Mouse (Mus musculus) liver, embryonic 11.5 days (tissue): Measurements from ENCODE around the gene Frmd4a. TPM values are rescaled to one million over a fixed set of nuclear protein-coding genes. Genes with fewer than 3 reads are reported as not detected.

Source experiments
- ATAC-seq: fragments of 200-750 bp; cut with Nextera tagmentation; replicated peaks from 2 replicates; pipeline ENCODE4 v1.8.0; 2017; ENCODE audit warnings: moderate number of reproducible peaks, mild to moderate bottlenecking, moderate TSS enrichment, moderate library complexity; ENCODE audit not compliant: low FRiP score
- DNase-seq: peaks from one replicate; pipeline ENCODE4 v3.0.0-alpha.2; 2017; ENCODE audit warnings: low spot score
- H3K27ac ChIP-seq: fragments of 300-500 bp; sonication (generic); 2 replicates; pipeline ENCODE4 v1.5.1; 2014; ENCODE audit warnings: mild to moderate bottlenecking, low read depth, low read length, control low read depth
- H3K27me3 ChIP-seq: fragments of 300-500 bp; sonication (generic); replicated peaks from 2 replicates; pipeline ENCODE4 v1.6.1; 2014; ENCODE audit warnings: low read length, mixed read lengths; ENCODE audit not compliant: control insufficient read depth, insufficient read depth
- H3K36me3 ChIP-seq: fragments of 300-500 bp; sonication (generic); 2 replicates; pipeline ENCODE4 v1.6.1; 2014; ENCODE audit warnings: mild to moderate bottlenecking, low read length, moderate library complexity, mixed read lengths; ENCODE audit not compliant: control insufficient read depth, insufficient read depth
- H3K4me1 ChIP-seq: fragments of 300-500 bp; sonication (generic); replicated peaks from 2 replicates; pipeline ENCODE4 v1.6.1; 2014; ENCODE audit warnings: low read length, mixed read lengths; ENCODE audit not compliant: control insufficient read depth, insufficient read depth
- H3K4me2 ChIP-seq: fragments of 300-500 bp; sonication (generic); 2 replicates; pipeline ENCODE4 v1.6.1; 2014; ENCODE audit warnings: mild to moderate bottlenecking, control low read depth, moderate library complexity
- H3K4me3 ChIP-seq: fragments of 300-500 bp; sonication (generic); 2 replicates; pipeline ENCODE4 v1.5.1; 2014; ENCODE audit warnings: low read depth, low read length, control low read depth
- H3K9ac ChIP-seq: fragments of 300-500 bp; sonication (generic); 2 replicates; pipeline ENCODE4 v1.6.1; 2014; ENCODE audit warnings: low read depth, low read length, control low read depth
- H3K9me3 ChIP-seq: fragments of 300-500 bp; sonication (generic); 2 replicates; pipeline ENCODE4 v1.6.1; 2016; ENCODE audit warnings: low read length, inconsistent platforms, mixed read lengths; ENCODE audit not compliant: control insufficient read depth
- WGBS: fragments of 180-500 bp; shearing (Covaris S2); extraction: QIAGEN DNeasy Blood & Tissue Kit; methylation state at CpG from one replicate; pipeline ENCODE4 v1.1.7; 2014; 5-methylcytosine and 5-hydroxymethylcytosine counted together
- polyA plus RNA-seq: library from polyadenylated mRNA; unstranded; fragments of >200 nt; fragmentation: Nextera tagmentation; extraction: Ambion mirVana; gene quantifications from 2 replicates; pipeline ENCODE4 v1.2.1, GENCODE M21; 2014

Gene Frmd4a
- polyA plus RNA-seq, 1 experiment from 2014 or later, result 18.6 TPM

- DNase-seq (peak; percentile 49), ATAC-seq (peak; percentile 62)
- Histone ChIP-seq H3K4me2 (no peak overlapping the region), H3K9ac (no peak overlapping the region), H3K27ac (no peak overlapping the region), H3K9me3 (no peaks in the 10 kb centered on the region), H3K4me3 (no peak overlapping the region), H3K4me1 (no peaks in the 10 kb centered on the region), H3K27me3 (no peaks in the 10 kb centered on the region), H3K36me3 (no peaks in the 10 kb centered on the region)
- 33% methylated on average over 7 of the region's 7 CpGs for WGBS
These were observed 500.1 kb downstream of the Frmd4a start for GRCm38 (mm10) chr2:4517553-4518125.

DNA sequence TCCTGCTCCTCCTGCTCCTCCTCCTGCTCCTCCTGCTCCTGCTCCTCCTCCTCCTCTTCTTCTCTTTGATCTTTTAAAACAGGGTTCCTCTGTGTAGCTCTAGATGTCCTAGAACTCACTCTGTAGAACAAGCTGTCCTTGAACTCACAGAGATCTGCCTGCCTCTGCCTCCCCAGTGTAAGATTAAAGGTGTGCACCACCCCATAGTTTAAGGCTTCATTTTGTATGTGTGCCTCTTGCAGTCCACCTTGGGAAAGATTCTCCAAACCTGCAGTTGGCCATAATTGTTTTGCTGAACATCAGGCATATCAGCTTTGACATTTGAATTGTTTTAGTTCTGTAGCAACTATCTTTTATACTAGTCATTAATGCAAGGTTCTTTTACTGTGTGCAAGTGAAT is 501.0 kb downstream of the Frmd4a start:
- no peak for ATAC-seq
- H3K4me3 ChIP-seq, result no peak overlapping the region
- H3K27ac ChIP-seq, result no peak overlapping the region

DNA sequence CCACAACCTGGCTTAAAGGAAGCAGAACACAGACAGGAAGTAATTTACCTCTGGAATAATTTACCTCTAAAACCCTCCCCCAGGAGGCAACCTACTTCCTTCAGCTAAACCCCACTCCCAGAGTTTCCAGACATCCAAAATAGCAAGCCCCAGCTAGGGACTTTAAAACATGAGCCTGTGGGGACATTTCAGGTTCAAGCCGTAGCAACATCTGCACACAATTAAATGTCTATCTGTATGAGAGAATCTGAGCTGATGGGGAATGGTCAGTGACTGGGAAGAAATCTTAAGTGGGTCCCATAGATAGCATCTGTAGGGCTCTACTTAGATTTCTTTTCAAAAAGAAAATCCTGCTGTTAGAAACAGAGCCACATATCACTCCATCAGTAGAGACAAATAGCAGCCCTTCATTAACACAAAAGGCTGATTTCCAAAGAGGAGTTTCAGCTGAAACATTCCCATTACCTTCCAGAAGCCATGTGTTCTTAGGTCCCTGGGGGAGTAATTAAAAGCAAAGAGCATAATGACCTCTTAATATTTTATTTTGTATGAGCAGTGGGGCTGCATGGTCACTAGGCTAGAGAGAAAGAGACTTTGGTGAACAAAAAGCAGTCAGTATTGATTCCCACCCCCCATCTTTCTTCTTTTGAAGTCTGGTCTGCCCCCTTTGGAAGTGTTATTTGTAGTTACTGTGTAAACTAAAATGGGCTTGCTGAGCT is 505.4 kb downstream of the Frmd4a start:
- no peak for ATAC-seq
- Histone ChIP-seq H3K27ac (no peak overlapping the region), H3K36me3 (no peaks in the 10 kb centered on the region), H3K9ac (no peak overlapping the region), H3K27me3 (no peaks in the 10 kb centered on the region), H3K4me1 (no peaks in the 10 kb centered on the region), H3K4me2 (no peak overlapping the region), H3K9me3 (no peaks in the 10 kb centered on the region), H3K4me3 (no peak overlapping the region)
- DNase-seq, result no peak
- 64% methylated on average over 1 of the region's 1 CpGs for WGBS

More for the DNA sequence above, 501.0 kb downstream of the Frmd4a start:
- no peaks in the 10 kb centered on the region for H3K4me1 ChIP-seq
- no peak overlapping the region for H3K9ac ChIP-seq
- no peak for DNase-seq
- no peaks in the 10 kb centered on the region for H3K9me3 ChIP-seq
- H3K36me3 ChIP-seq, result no peaks in the 10 kb centered on the region
- H3K4me2 ChIP-seq, result no peak overlapping the region
- no peaks in the 10 kb centered on the region for H3K27me3 ChIP-seq

DNA sequence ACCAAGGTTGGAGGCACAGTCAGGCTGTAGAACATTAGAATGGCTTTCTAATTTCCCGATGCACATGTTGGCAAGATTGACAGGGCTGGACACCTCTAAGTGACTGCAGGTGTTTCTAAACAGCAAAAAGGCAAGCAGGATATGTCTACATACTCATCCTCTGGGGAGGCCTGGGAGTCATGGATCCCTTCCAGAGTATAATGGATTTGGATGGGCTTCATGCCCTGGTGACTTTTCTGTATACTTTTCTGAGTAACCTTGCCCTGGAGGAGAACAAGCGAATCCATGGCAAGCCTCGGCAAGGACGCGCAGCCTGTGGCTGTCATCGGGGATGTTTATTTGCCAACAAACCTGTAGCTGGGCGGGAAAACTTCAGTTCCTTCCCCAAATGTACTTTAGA is 509.6 kb downstream of the Frmd4a start:
- Histone ChIP-seq H3K4me3 (no peak overlapping the region), H3K4me2 (no peak overlapping the region)

DNA sequence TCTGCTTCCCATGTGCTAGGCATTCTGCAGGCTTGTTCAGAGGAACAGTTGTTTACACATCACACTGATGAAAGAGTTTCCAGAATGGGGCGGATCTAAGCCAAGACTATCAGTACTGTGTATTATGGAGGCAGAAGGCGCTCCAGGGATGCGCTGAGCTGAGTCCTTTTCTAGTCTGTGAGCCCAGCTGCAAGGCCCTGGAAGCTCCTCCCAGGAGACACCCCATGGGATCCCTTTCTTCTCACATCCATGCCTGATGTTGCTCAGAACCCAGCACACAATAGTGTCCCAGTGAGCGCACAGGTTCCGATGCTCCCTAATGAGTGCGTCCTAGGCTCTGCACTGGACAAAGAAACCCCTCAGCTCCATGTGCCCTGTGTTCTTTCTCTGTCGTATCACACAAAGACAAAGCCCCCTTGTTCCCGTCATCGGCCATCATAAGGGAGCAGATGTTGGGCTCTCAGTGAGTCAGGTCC is 511.8 kb downstream of the Frmd4a start:
- H3K36me3 ChIP-seq, result no peaks in the 10 kb centered on the region
- no peaks in the 10 kb centered on the region for H3K4me1 ChIP-seq
- H3K4me3 ChIP-seq, result no peak overlapping the region
- H3K27me3 ChIP-seq, result no peaks in the 10 kb centered on the region
- no peaks in the 10 kb centered on the region for H3K9me3 ChIP-seq
- no peak for DNase-seq
- 79% methylated on average over 9 of the region's 9 CpGs for WGBS
- H3K27ac ChIP-seq, result no peak overlapping the region
- ATAC-seq, result no peak
- H3K4me2 ChIP-seq, result no peak overlapping the region
- H3K9ac ChIP-seq, result no peak overlapping the region

More for the DNA sequence above, 509.6 kb downstream of the Frmd4a start:
- Histone ChIP-seq H3K36me3 (no peaks in the 10 kb centered on the region), H3K9me3 (no peaks in the 10 kb centered on the region), H3K27me3 (no peaks in the 10 kb centered on the region), H3K9ac (no peak overlapping the region), H3K4me1 (no peaks in the 10 kb centered on the region), H3K27ac (no peak overlapping the region)
- WGBS, result 88% methylated on average over 7 of the region's 7 CpGs
- ATAC-seq (no peak), DNase-seq (no peak)

DNA sequence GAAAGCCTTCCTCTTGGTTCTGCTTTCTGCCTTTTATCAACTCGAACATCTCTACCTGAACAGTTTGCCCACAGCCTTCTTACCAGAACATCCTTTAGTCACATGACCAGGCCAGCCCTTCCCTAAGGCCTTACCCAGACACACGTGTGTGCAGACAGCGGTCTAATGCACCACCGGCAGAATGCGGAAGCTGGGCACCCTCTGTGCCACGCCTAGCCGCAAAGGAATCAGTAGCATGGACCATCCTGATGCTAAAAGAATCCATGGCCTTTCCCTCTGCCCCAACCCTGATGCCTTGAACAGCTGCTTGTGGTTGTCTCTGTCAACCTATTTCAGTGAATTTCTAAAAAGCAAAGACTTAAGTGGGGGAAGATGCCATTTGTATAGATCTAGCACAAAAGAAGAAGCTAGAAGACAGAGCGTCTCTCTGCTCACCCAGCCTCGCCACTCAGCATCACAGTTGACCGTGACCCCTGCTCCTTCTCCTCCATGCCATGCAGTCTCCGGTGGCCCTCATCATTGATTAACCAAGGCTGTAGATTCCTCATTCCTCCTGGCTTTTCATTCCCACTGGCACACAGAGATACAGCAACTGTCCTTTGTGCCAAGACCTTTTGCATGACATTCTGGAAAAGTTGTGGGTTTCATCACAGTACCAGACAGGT is 514.1 kb downstream of the Frmd4a start:
- H3K4me2 ChIP-seq, result no peak overlapping the region
- WGBS, result 75% methylated on average over 11 of the region's 11 CpGs
- H3K9ac ChIP-seq, result no peak overlapping the region
- H3K27ac ChIP-seq, result no peak overlapping the region
- DNase-seq, result no peak
- no peaks in the 10 kb centered on the region for H3K27me3 ChIP-seq
- no peaks in the 10 kb centered on the region for H3K36me3 ChIP-seq
- no peaks in the 10 kb centered on the region for H3K4me1 ChIP-seq
- no peak overlapping the region for H3K4me3 ChIP-seq
- no peak for ATAC-seq
- no peaks in the 10 kb centered on the region for H3K9me3 ChIP-seq

GRCm38 (mm10) chr2:4532198-4532568 is 514.7 kb downstream of the Frmd4a start:
- WGBS, result 82% methylated on average over 5 of the region's 5 CpGs
- H3K36me3 ChIP-seq, result no peaks in the 10 kb centered on the region

DNA sequence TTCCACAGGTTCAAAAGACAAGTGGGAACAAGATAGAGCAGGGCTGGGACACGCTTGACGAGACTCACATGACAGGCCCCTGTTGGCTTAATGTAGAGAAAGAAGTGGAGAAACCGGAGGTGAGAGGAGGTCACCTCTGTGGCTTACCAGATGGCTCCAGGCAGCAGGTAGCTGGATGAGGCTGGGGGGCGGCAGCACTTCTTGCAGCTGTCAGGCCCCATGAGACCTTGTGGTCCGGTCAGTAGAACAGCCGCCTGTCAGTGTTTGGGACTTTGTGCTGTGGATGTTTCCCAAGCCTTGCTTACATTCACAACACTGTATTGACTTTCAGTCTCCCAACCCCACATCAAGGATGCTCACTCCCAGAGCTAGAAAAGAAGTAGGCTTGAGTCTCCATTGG is 515.4 kb downstream of the Frmd4a start:
- Histone ChIP-seq H3K4me3 (no peak overlapping the region), H3K27me3 (no peaks in the 10 kb centered on the region), H3K4me2 (no peak overlapping the region), H3K9ac (no peak overlapping the region), H3K27ac (no peak overlapping the region), H3K9me3 (no peaks in the 10 kb centered on the region), H3K4me1 (no peaks in the 10 kb centered on the region), H3K36me3 (no peaks in the 10 kb centered on the region)
- ATAC-seq, result no peak
- no peak for DNase-seq
- 90% methylated on average over 6 of the region's 6 CpGs for WGBS

More at GRCm38 (mm10) chr2:4532198-4532568, 514.7 kb downstream of the Frmd4a start:
- Histone ChIP-seq H3K9ac (no peak overlapping the region), H3K4me3 (no peak overlapping the region), H3K4me1 (no peaks in the 10 kb centered on the region), H3K27me3 (no peaks in the 10 kb centered on the region), H3K4me2 (no peak overlapping the region), H3K27ac (no peak overlapping the region), H3K9me3 (no peaks in the 10 kb centered on the region)
- ATAC-seq, result no peak
- DNase-seq, result no peak
